Comparison of ENCODE assay signal across 12 mouse cellular contexts in the genomic region with DNA sequence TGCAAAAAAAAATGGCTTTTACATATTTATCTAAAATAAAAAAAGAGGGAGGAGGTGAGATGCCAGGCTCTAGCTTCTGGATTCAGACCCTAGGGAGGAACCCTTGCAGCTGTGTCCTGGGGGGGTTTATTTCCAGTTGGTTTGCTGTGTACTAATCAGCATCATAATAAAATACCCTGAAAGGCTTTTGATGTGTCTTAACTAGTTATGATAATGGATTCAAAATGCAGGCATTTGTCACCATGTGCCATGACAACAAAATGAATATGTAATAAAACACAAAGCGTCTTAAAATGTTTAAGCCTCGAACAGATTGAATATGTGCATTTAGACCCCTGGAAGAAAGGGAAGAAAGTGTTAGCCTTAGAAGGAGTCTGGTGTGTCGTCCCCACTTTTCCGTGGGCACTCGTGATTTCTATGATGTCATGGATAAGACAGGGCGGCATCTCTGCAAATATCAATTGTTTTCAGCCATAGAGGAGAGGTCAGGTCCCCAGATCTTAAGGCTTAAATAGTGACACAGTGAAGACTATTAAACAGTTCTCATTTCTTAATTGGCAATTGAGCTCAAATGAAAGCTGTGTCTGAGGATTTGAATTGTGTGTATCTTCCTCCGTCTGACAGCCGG. TPM values are rescaled to one million over a fixed set of nuclear protein-coding genes. Genes with fewer than 3 reads are reported as not detected.
DNase-seq lines count a peak whose midpoint lies in the region; ATAC-seq lines count a peak whose summit lies in the region.
"Had no signal": no experiment of that assay in that cellular context is flagged by ENCODE, and none has a peak within 500 bp of the region (broad histone marks: within the 10 kb centered on the region; RNA-seq: fewer than 3 reads in every experiment).

No protein-coding gene starts in this region.

- H3K4me3 ChIP-seq in forebrain, embryonic 12.5 days (replicated peaks) = no peak overlapping the region
- H3K4me3 ChIP-seq in hindbrain, embryonic 13.5 days = no peak overlapping the region
- no peak overlapping the region for H3K4me3 ChIP-seq in midbrain, embryonic 14.5 days (replicated peaks; ENCODE audit: low read depth, low read length)
- H3K4me3 ChIP-seq: embryonic facial prominence, embryonic 13.5 days had no signal

- H3K4me1 ChIP-seq in forebrain, embryonic 12.5 days = peaks cover 27% of the 10 kb centered on the region
- peaks cover 19% of the 10 kb centered on the region for H3K4me1 ChIP-seq in hindbrain, embryonic 13.5 days (replicated peaks)
- H3K4me1 ChIP-seq in midbrain, embryonic 14.5 days (ENCODE audit: control insufficient read depth, insufficient read depth, low read length) = peaks cover 16% of the 10 kb centered on the region; the same call in 1 of the 2 replicates

- peak; percentile 50 for ATAC-seq in frontal cortex, adult (ENCODE audit: low TSS enrichment)
- peak; percentile 40; the same call in 1 of the 2 replicates for ATAC-seq in forebrain, embryonic 12.5 days (ENCODE audit: low FRiP score)
- ATAC-seq in hindbrain, embryonic 13.5 days (ENCODE audit: low FRiP score) = 0 out of 2 replicates have a peak, but pooled peaks have one; percentile 44
- ATAC-seq in midbrain, embryonic 14.5 days (ENCODE audit: low FRiP score, low TSS enrichment) = peak; percentile 55; the same call in 1 of the 2 replicates
- ATAC-seq in CD4-positive, CD25-positive, alpha-beta regulatory T cell, adult 4 months = no peak

- DNase-seq in frontal cortex, postnatal 25 days (ENCODE audit: low spot score in 2 of 2) = no peak
- DNase-seq in midbrain, embryonic 14.5 days = peak; percentile 64
- DNase-seq in lung, postnatal 4 days = no peak
- DNase-seq in cerebellum, adult 9-10 months = no peak
- DNase-seq: cerebellum, adult 11 months; liver; lung, adult 18-20 months had no signal

- no peaks in the 10 kb centered on the region for H3K27me3 ChIP-seq in forebrain, embryonic 12.5 days
- H3K27me3 ChIP-seq in hindbrain, embryonic 13.5 days = no peaks in the 10 kb centered on the region
- H3K27me3 ChIP-seq in midbrain, embryonic 14.5 days (ENCODE audit: control insufficient read depth, insufficient read depth, low read length) = no peaks in the 10 kb centered on the region
- H3K27me3 ChIP-seq: embryonic facial prominence, embryonic 13.5 days had no signal

- H3K9me3 ChIP-seq in forebrain, embryonic 12.5 days = no peaks in the 10 kb centered on the region
- H3K9me3 ChIP-seq in hindbrain, embryonic 13.5 days = no peaks in the 10 kb centered on the region
- no peaks in the 10 kb centered on the region for H3K9me3 ChIP-seq in midbrain, embryonic 14.5 days (ENCODE audit: control insufficient read depth, low read length)
- H3K9me3 ChIP-seq: embryonic facial prominence, embryonic 13.5 days had no signal

- peak overlapping the region; percentile 21; the same call in 1 of the 2 replicates for H3K4me2 ChIP-seq in forebrain, embryonic 12.5 days
- no peak overlapping the region for H3K4me2 ChIP-seq in hindbrain, embryonic 13.5 days
- peak overlapping the region; percentile 31 for H3K4me2 ChIP-seq in midbrain, embryonic 14.5 days (ENCODE audit: low read length)
- H3K4me2 ChIP-seq: embryonic facial prominence, embryonic 13.5 days had no signal

- peak overlapping the region; percentile 61 for H3K27ac ChIP-seq in forebrain, embryonic 12.5 days
- H3K27ac ChIP-seq in hindbrain, embryonic 13.5 days = peak overlapping the region; percentile 61
- H3K27ac ChIP-seq in midbrain, embryonic 14.5 days (replicated peaks; ENCODE audit: low read depth, low read length) = peak overlapping the region; percentile 65
- H3K27ac ChIP-seq: embryonic facial prominence, embryonic 13.5 days had no signal

- no peak overlapping the region for H3K9ac ChIP-seq in forebrain, embryonic 12.5 days
- no peak overlapping the region for H3K9ac ChIP-seq in hindbrain, embryonic 13.5 days
- 0 out of 2 replicates have a peak overlapping the region, but pooled peaks have one; percentile 13 for H3K9ac ChIP-seq in midbrain, embryonic 14.5 days (replicated peaks; ENCODE audit: low read length)
- H3K9ac ChIP-seq: embryonic facial prominence, embryonic 13.5 days had no signal

- H3K36me3 ChIP-seq in forebrain, embryonic 12.5 days (replicated peaks) = peaks cover 28% of the 10 kb centered on the region
- H3K36me3 ChIP-seq in hindbrain, embryonic 13.5 days = peaks cover 4% of the 10 kb centered on the region; the same call in 1 of the 2 replicates
- H3K36me3 ChIP-seq in midbrain, embryonic 14.5 days (ENCODE audit: control insufficient read depth, insufficient read depth, low read length) = no peaks in the 10 kb centered on the region

- WGBS in forebrain, embryonic 12.5 days = 38% methylated on average over 8 of the region's 8 CpGs
- 30% methylated on average over 8 of the region's 8 CpGs for WGBS in hindbrain, embryonic 13.5 days
- WGBS in midbrain, embryonic 14.5 days = 12% methylated on average over 8 of the region's 8 CpGs

RNA-seq across cellular contexts. Expression of gene Rtkn2, which starts 59.7 kb away (rescaled TPM):
- polyA plus RNA-seq in forebrain, embryonic 12.5 days (2016; fragmentation: Nextera tagmentation; extraction: Ambion mirVana) = 29.1 and 29.4 TPM in 2 replicates
- 5.1 and 5.9 TPM in 2 replicates for polyA plus RNA-seq in hindbrain, embryonic 13.5 days (2015; fragmentation: Nextera tagmentation; extraction: Ambion mirVana)
- polyA plus RNA-seq in midbrain, embryonic 14.5 days (2014; fragmentation: Nextera tagmentation; extraction: Ambion mirVana) = 2.9 and 5.8 TPM in 2 replicates
- polyA plus RNA-seq in CD4-positive, CD25-positive, alpha-beta regulatory T cell, adult 4 months (2017; shearing (Covaris generic)) = under 1 TPM; 0.20 to 0.32 TPM
